Mouse (Mus musculus) midbrain, embryonic 10.5 days (tissue): ENCODE measurements around the gene Farp2. TPM values are rescaled to one million over a fixed set of nuclear protein-coding genes. Genes with fewer than 3 reads are reported as not detected.
"Not testable (repeated sequence)": the region's sequence is repeated elsewhere in the genome, so short reads cannot be mapped to it uniquely, and the experiment has no call there.

Experiments
- DNase-seq: peaks from one replicate; pipeline ENCODE4 v3.0.0-alpha.2; 2017; ENCODE audit warnings: low spot score
- H3K27ac ChIP-seq: fragments of 300-500 bp; sonication (generic); replicated peaks from 2 replicates; pipeline ENCODE4 v1.5.1; 2016; ENCODE audit warnings: mild to moderate bottlenecking
- H3K27me3 ChIP-seq: fragments of 300-500 bp; sonication (generic); 2 replicates; pipeline ENCODE4 v1.6.1; 2016; ENCODE audit warnings: low read depth, mild to moderate bottlenecking; ENCODE audit not compliant: poor library complexity, severe bottlenecking
- H3K36me3 ChIP-seq: fragments of 300-500 bp; sonication (generic); 2 replicates; pipeline ENCODE4 v1.6.1; 2016; ENCODE audit warnings: mild to moderate bottlenecking, moderate library complexity
- H3K4me1 ChIP-seq: fragments of 300-500 bp; sonication (generic); 2 replicates; pipeline ENCODE4 v1.6.1; 2016
- H3K4me3 ChIP-seq: fragments of 300-500 bp; sonication (generic); 2 replicates; pipeline ENCODE4 v1.5.1; 2016; ENCODE audit warnings: mild to moderate bottlenecking, moderate library complexity
- H3K9me3 ChIP-seq: fragments of 300-500 bp; sonication (generic); replicated peaks from 2 replicates; pipeline ENCODE4 v1.6.1; 2016; ENCODE audit warnings: mild to moderate bottlenecking
- WGBS: fragments of 180-500 bp; shearing (Covaris S2); methylation state at CpG from one replicate; pipeline ENCODE4 v1.1.7; 2016; 5-methylcytosine and 5-hydroxymethylcytosine counted together
- polyA plus RNA-seq: library from polyadenylated mRNA; unstranded; fragments of >200 nt; fragmentation: Nextera tagmentation; extraction: Ambion mirVana; gene quantifications from 2 replicates; pipeline ENCODE4 v1.2.1, GENCODE M21; 2016

Gene Farp2
- polyA plus RNA-seq, 1 experiment from 2014 or later = 3.3 TPM

- not testable (repeated sequence) for H3K27me3 ChIP-seq, DNase-seq, H3K9me3 ChIP-seq, H3K27ac ChIP-seq, H3K4me3 ChIP-seq
- H3K4me1 ChIP-seq = peaks cover 25% of the 10 kb centered on the region
- 61% methylated on average over 1 of the region's 1 CpGs for WGBS
- H3K36me3 ChIP-seq = peaks cover 65% of the 10 kb centered on the region
Observed at GRCm38 (mm10) chr1:93508576-93508975, 3.3 kb upstream of the Farp2 start.

- H3K9me3 ChIP-seq = no peaks in the 10 kb centered on the region
- peaks cover 28% of the 10 kb centered on the region for H3K36me3 ChIP-seq
- peak overlapping the region; percentile 81 for H3K4me3 ChIP-seq
- 2% methylated on average over 15 of the region's 15 CpGs for WGBS
- H3K27ac ChIP-seq = peak overlapping the region; percentile 82
- H3K4me1 ChIP-seq = peaks cover 26% of the 10 kb centered on the region
- H3K27me3 ChIP-seq = no peaks in the 10 kb centered on the region; the same call in 1 of the 2 replicates
- no peak for DNase-seq
Observed at GRCm38 (mm10) chr1:93512351-93512690, 442 bp downstream of the Farp2 start.

- Histone ChIP-seq H3K4me3 (no peak overlapping the region), H3K4me1 (peaks cover 26% of the 10 kb centered on the region), H3K27me3 (no peaks in the 10 kb centered on the region; the same call in 1 of the 2 replicates), H3K36me3 (peaks cover 21% of the 10 kb centered on the region), H3K9me3 (no peaks in the 10 kb centered on the region), H3K27ac (no peak overlapping the region)
- DNase-seq = no peak
- WGBS = 76% methylated on average over 14 of the region's 14 CpGs
Observed at GRCm38 (mm10) chr1:93513221-93513620, 1.3 kb downstream of the Farp2 start.

GRCm38 (mm10) chr1:93521491-93521890 lies 9.6 kb downstream of the Farp2 start:
- WGBS = 91% methylated on average over 2 of the region's 2 CpGs
- no peaks in the 10 kb centered on the region for H3K27me3 ChIP-seq

GRCm38 (mm10) chr1:93522325-93522724 lies 10.4 kb downstream of the Farp2 start:
- no peak overlapping the region for H3K27ac ChIP-seq
- H3K4me3 ChIP-seq = no peak overlapping the region
- H3K4me1 ChIP-seq = no peaks in the 10 kb centered on the region
- DNase-seq = no peak
- 94% methylated on average over 1 of the region's 1 CpGs for WGBS
- H3K9me3 ChIP-seq = no peaks in the 10 kb centered on the region
- H3K36me3 ChIP-seq = no peaks in the 10 kb centered on the region
- no peaks in the 10 kb centered on the region for H3K27me3 ChIP-seq

More at GRCm38 (mm10) chr1:93521491-93521890, 9.6 kb downstream of the Farp2 start:
- Histone ChIP-seq H3K9me3 (no peaks in the 10 kb centered on the region), H3K4me1 (no peaks in the 10 kb centered on the region), H3K36me3 (no peaks in the 10 kb centered on the region), H3K27ac (no peak overlapping the region), H3K4me3 (no peak overlapping the region)
- no peak for DNase-seq

- no peak for DNase-seq
- Histone ChIP-seq H3K4me3 (no peak overlapping the region), H3K27me3 (no peaks in the 10 kb centered on the region), H3K9me3 (no peaks in the 10 kb centered on the region), H3K36me3 (peaks cover 3% of the 10 kb centered on the region; the same call in 1 of the 2 replicates), H3K4me1 (no peaks in the 10 kb centered on the region), H3K27ac (no peak overlapping the region)
- 90% methylated on average over 6 of the region's 6 CpGs for WGBS
Observed at GRCm38 (mm10) chr1:93529801-93530200, 17.9 kb downstream of the Farp2 start.

GRCm38 (mm10) chr1:93537227-93537626 lies 25.3 kb downstream of the Farp2 start:
- no peaks in the 10 kb centered on the region for H3K27me3 ChIP-seq
- peaks cover 6% of the 10 kb centered on the region; the same call in 1 of the 2 replicates for H3K36me3 ChIP-seq
- 0 out of 2 replicates have a peak, but pooled peaks cover 2% of the 10 kb centered on the region for H3K9me3 ChIP-seq
- DNase-seq = no peak
- WGBS = 91% methylated on average over 6 of the region's 6 CpGs
- H3K4me1 ChIP-seq = no peaks in the 10 kb centered on the region
- no peak overlapping the region for H3K27ac ChIP-seq
- no peak overlapping the region for H3K4me3 ChIP-seq

GRCm38 (mm10) chr1:93543196-93543595 lies 31.3 kb downstream of the Farp2 start:
- WGBS = 90% methylated on average over 2 of the region's 2 CpGs
- DNase-seq = no peak
- Histone ChIP-seq H3K27ac (no peak overlapping the region), H3K9me3 (0 out of 2 replicates have a peak, but pooled peaks cover 2% of the 10 kb centered on the region), H3K27me3 (no peaks in the 10 kb centered on the region), H3K4me1 (no peaks in the 10 kb centered on the region), H3K4me3 (no peak overlapping the region), H3K36me3 (peaks cover 1% of the 10 kb centered on the region; the same call in 1 of the 2 replicates)

- 91% methylated on average over 1 of the region's 1 CpGs for WGBS
- Histone ChIP-seq H3K27me3 (no peaks in the 10 kb centered on the region), H3K27ac (no peak overlapping the region), H3K9me3 (no peaks in the 10 kb centered on the region), H3K36me3 (no peaks in the 10 kb centered on the region), H3K4me3 (no peak overlapping the region), H3K4me1 (no peaks in the 10 kb centered on the region)
- DNase-seq = no peak
Observed at GRCm38 (mm10) chr1:93547286-93547685, 35.4 kb downstream of the Farp2 start.

- no peak overlapping the region for H3K4me3 ChIP-seq
- DNase-seq = no peak
- WGBS = 83% methylated on average over 5 of the region's 5 CpGs
- no peaks in the 10 kb centered on the region for H3K36me3 ChIP-seq
- H3K27ac ChIP-seq = no peak overlapping the region
- no peaks in the 10 kb centered on the region for H3K27me3 ChIP-seq
- H3K4me1 ChIP-seq = no peaks in the 10 kb centered on the region
- H3K9me3 ChIP-seq = no peaks in the 10 kb centered on the region
Observed at GRCm38 (mm10) chr1:93551427-93551826, 39.5 kb downstream of the Farp2 start.

GRCm38 (mm10) chr1:93563224-93563623 lies 51.3 kb downstream of the Farp2 start:
- DNase-seq = no peak
- Histone ChIP-seq H3K4me1 (no peaks in the 10 kb centered on the region), H3K4me3 (no peak overlapping the region), H3K9me3 (no peaks in the 10 kb centered on the region), H3K36me3 (no peaks in the 10 kb centered on the region), H3K27ac (no peak overlapping the region), H3K27me3 (no peaks in the 10 kb centered on the region)
- 84% methylated on average over 7 of the region's 7 CpGs for WGBS

GRCm38 (mm10) chr1:93563649-93564048 lies 51.8 kb downstream of the Farp2 start:
- DNase-seq = no peak
- H3K4me3 ChIP-seq = no peak overlapping the region
- H3K36me3 ChIP-seq = no peaks in the 10 kb centered on the region
- WGBS = 81% methylated on average over 1 of the region's 1 CpGs
- H3K4me1 ChIP-seq = no peaks in the 10 kb centered on the region
- no peak overlapping the region for H3K27ac ChIP-seq
- no peaks in the 10 kb centered on the region for H3K27me3 ChIP-seq
- no peaks in the 10 kb centered on the region for H3K9me3 ChIP-seq

- H3K27me3 ChIP-seq = no peaks in the 10 kb centered on the region
- H3K36me3 ChIP-seq = no peaks in the 10 kb centered on the region
- H3K4me3 ChIP-seq = no peak overlapping the region
- no peaks in the 10 kb centered on the region for H3K9me3 ChIP-seq
- WGBS = 88% methylated on average over 3 of the region's 3 CpGs
- H3K4me1 ChIP-seq = no peaks in the 10 kb centered on the region
- H3K27ac ChIP-seq = no peak overlapping the region
- no peak for DNase-seq
Observed at GRCm38 (mm10) chr1:93564781-93565180, 52.9 kb downstream of the Farp2 start.

GRCm38 (mm10) chr1:93567013-93567412 lies 55.1 kb downstream of the Farp2 start:
- Histone ChIP-seq H3K27ac (no peak overlapping the region), H3K4me1 (no peaks in the 10 kb centered on the region)
- 65% methylated on average over 3 of the region's 3 CpGs for WGBS

More at GRCm38 (mm10) chr1:93567013-93567412, 55.1 kb downstream of the Farp2 start:
- Histone ChIP-seq H3K27me3 (no peaks in the 10 kb centered on the region), H3K9me3 (no peaks in the 10 kb centered on the region), H3K4me3 (no peak overlapping the region), H3K36me3 (peaks cover 10% of the 10 kb centered on the region)
- no peak for DNase-seq
